Mouse (Mus musculus) MEL (cell line): ENCODE results near the gene Ankar. TPM values are rescaled to one million over a fixed set of nuclear protein-coding genes. Genes with fewer than 3 reads are reported as not detected.

ENCODE experiments used
- DNase-seq: peaks from one replicate; pipeline ENCODE4 v3.0.0; 2011; ENCODE audit warnings: low read depth, low spot score
- H3K27ac ChIP-seq: 2 replicates; pipeline ENCODE4 v1.5.1; 2012; ENCODE audit warnings: low read depth, mild to moderate bottlenecking, control low read depth, low read length, moderate library complexity; ENCODE audit not compliant: control insufficient read depth
- H3K27me3 ChIP-seq, 2 experiments: fragments of 150-350 bp in 1 of 2; sonication (generic) in 1 of 2; 2 replicates each; pipeline ENCODE4 v1.6.1; 2012; ENCODE audit warnings: low read length in 2 of 2, mild to moderate bottlenecking in 2 of 2, improper control_type of control experiment in 1 of 2, moderate library complexity in 1 of 2; ENCODE audit not compliant: insufficient read depth in 2 of 2, control insufficient read depth in 1 of 2
- H3K36me3 ChIP-seq, 2 experiments: 2 replicates each; pipeline ENCODE4 v1.6.1; 2012 to 2014; ENCODE audit warnings: low read length in 2 of 2, improper control_type of control experiment in 1 of 2, inconsistent platforms in 1 of 2, mild to moderate bottlenecking in 1 of 2; ENCODE audit not compliant: insufficient read depth in 2 of 2, control insufficient read depth in 1 of 2
- H3K4me1 ChIP-seq, 2 experiments: fragments of 150-350 bp in 1 of 2; sonication (generic) in 1 of 2; 2 replicates each; pipeline ENCODE4 v1.6.1; 2012; ENCODE audit warnings: low read length in 2 of 2, improper control_type of control experiment in 1 of 2, mild to moderate bottlenecking in 1 of 2; ENCODE audit not compliant: insufficient read depth in 2 of 2, control insufficient read depth in 1 of 2
- H3K4me3 ChIP-seq, 2 experiments: fragments of 150-350 bp in 1 of 2; sonication (generic) in 1 of 2; 2 replicates each; pipeline ENCODE4 v1.5.1; 2012; ENCODE audit warnings: low read depth in 2 of 2, low read length in 2 of 2, mild to moderate bottlenecking in 2 of 2, moderate library complexity in 2 of 2, control low read depth in 1 of 2, improper control_type of control experiment in 1 of 2; ENCODE audit not compliant: control insufficient read depth in 1 of 2, insufficient read depth in 1 of 2
- H3K79me2 ChIP-seq: 2 replicates; pipeline ENCODE4 v1.6.1; 2012; ENCODE audit warnings: mild to moderate bottlenecking, low read length, moderate library complexity; ENCODE audit not compliant: control insufficient read depth, poor library complexity, insufficient read depth
- H3K9ac ChIP-seq: 2 replicates; pipeline ENCODE4 v1.6.1; 2012; ENCODE audit warnings: low read depth, mild to moderate bottlenecking, control low read depth, low read length, moderate library complexity; ENCODE audit not compliant: control insufficient read depth, poor library complexity, severe bottlenecking
- H3K9me3 ChIP-seq: fragments of 150-350 bp; sonication (generic); replicated peaks from 2 replicates; pipeline ENCODE4 v1.6.1; 2012; ENCODE audit warnings: mild to moderate bottlenecking, low read length, improper control_type of control experiment, moderate library complexity; ENCODE audit not compliant: insufficient read depth
- BHLHE40 ChIP-seq: IDR thresholded peaks from 2 replicates; pipeline ENCODE4 v1.6.1; 2012; ENCODE audit warnings: low read depth, mild to moderate bottlenecking, inconsistent platforms, low read length, improper control_type of control experiment, borderline replicate concordance
- CHD2 ChIP-seq: IDR thresholded peaks from 2 replicates; pipeline ENCODE4 v1.6.1; 2011; ENCODE audit warnings: low read length, improper control_type of control experiment
- CTCF ChIP-seq, 3 experiments: IDR thresholded peaks in 2 of 3; conservative IDR thresholded peaks in 1 of 3; 2 replicates each; pipeline ENCODE4 v1.5.1; 2011 to 2012; ENCODE audit warnings: low read length in 3 of 3, low read depth in 2 of 3, mild to moderate bottlenecking in 2 of 3, improper control_type of control experiment in 1 of 3, inconsistent platforms in 1 of 3, mixed read lengths in 1 of 3, moderate library complexity in 1 of 3; ENCODE audit not compliant: control insufficient read depth in 1 of 3, insufficient read depth in 1 of 3, poor library complexity in 1 of 3, severe bottlenecking in 1 of 3
- ELF1 ChIP-seq: IDR thresholded peaks from 2 replicates; pipeline ENCODE4 v1.6.1; 2014; ENCODE audit warnings: low read depth, mild to moderate bottlenecking, inconsistent platforms, low read length, improper control_type of control experiment, moderate library complexity
- EP300 ChIP-seq, 2 experiments: IDR thresholded peaks; 2 replicates each; pipeline ENCODE4 v1.6.1; 2011; ENCODE audit warnings: improper control_type of control experiment in 2 of 2, low read length in 2 of 2, low read depth in 1 of 2, mild to moderate bottlenecking in 1 of 2
- GABPA ChIP-seq: IDR thresholded peaks from 2 replicates; pipeline ENCODE4 v1.6.1; 2012; ENCODE audit warnings: low read depth, mild to moderate bottlenecking, inconsistent platforms, low read length, improper control_type of control experiment, moderate library complexity
- GATA1 ChIP-seq: IDR thresholded peaks from 2 replicates; pipeline ENCODE4 v1.6.1; 2011; ENCODE audit warnings: low read depth, low read length, improper control_type of control experiment
- JUND ChIP-seq: IDR thresholded peaks from 2 replicates; pipeline ENCODE4 v1.6.1; 2011; ENCODE audit warnings: low read depth, mild to moderate bottlenecking, improper control_type of control experiment, low read length
- KAT2A ChIP-seq: conservative IDR thresholded peaks from 2 replicates; pipeline ENCODE4 v1.6.1; 2012; ENCODE audit warnings: low read depth, low read length, improper control_type of control experiment, inconsistent platforms
- MAFK ChIP-seq: IDR thresholded peaks from 2 replicates; pipeline ENCODE4 v1.6.1; 2011; ENCODE audit warnings: low read depth, mild to moderate bottlenecking, low read length, improper control_type of control experiment, borderline replicate concordance
- MAX ChIP-seq: IDR thresholded peaks from 2 replicates; pipeline ENCODE4 v1.6.1; 2011; ENCODE audit warnings: low read length, improper control_type of control experiment
- MAZ ChIP-seq: IDR thresholded peaks from 2 replicates; pipeline ENCODE4 v1.6.1; 2012; ENCODE audit warnings: low read depth, mild to moderate bottlenecking, inconsistent platforms, low read length, improper control_type of control experiment
- MEF2A ChIP-seq: IDR thresholded peaks from 2 replicates; pipeline ENCODE4 v1.6.1; 2014; ENCODE audit warnings: low read depth, mild to moderate bottlenecking, inconsistent platforms, low read length, improper control_type of control experiment; ENCODE audit not compliant: poor library complexity, insufficient replicate concordance, severe bottlenecking; ENCODE audit errors: extremely low read depth
- MYB ChIP-seq: IDR thresholded peaks from 2 replicates; pipeline ENCODE4 v1.6.1; 2011; ENCODE audit warnings: mild to moderate bottlenecking, low read depth, low read length, improper control_type of control experiment
- MYC ChIP-seq: IDR thresholded peaks from 2 replicates; pipeline ENCODE4 v1.6.1; 2011; ENCODE audit warnings: low read depth, mild to moderate bottlenecking, low read length, improper control_type of control experiment, moderate library complexity
- NELFE ChIP-seq: IDR thresholded peaks from 2 replicates; pipeline ENCODE4 v1.6.1; 2011; ENCODE audit warnings: low read depth, low read length, improper control_type of control experiment
- NRF1 ChIP-seq: IDR thresholded peaks from 2 replicates; pipeline ENCODE4 v1.6.1; 2014; ENCODE audit warnings: low read depth, mild to moderate bottlenecking, inconsistent platforms, low read length, improper control_type of control experiment, moderate library complexity; ENCODE audit not compliant: poor library complexity, insufficient read depth, severe bottlenecking
- POLR2A ChIP-seq, 2 experiments: IDR thresholded peaks; 2 replicates each; pipeline ENCODE4 v1.6.1; 2011 to 2012; ENCODE audit warnings: low read length in 2 of 2, mild to moderate bottlenecking in 2 of 2, control low read depth in 1 of 2, improper control_type of control experiment in 1 of 2, low read depth in 1 of 2, moderate library complexity in 1 of 2; ENCODE audit not compliant: control insufficient read depth in 1 of 2, insufficient read depth in 1 of 2, poor library complexity in 1 of 2
- SIN3A ChIP-seq: IDR thresholded peaks from 2 replicates; pipeline ENCODE4 v1.6.1; 2012; ENCODE audit warnings: low read length, improper control_type of control experiment, inconsistent platforms
- SMC3 ChIP-seq: IDR thresholded peaks from 2 replicates; pipeline ENCODE4 v1.6.1; 2011; ENCODE audit warnings: low read depth, low read length, improper control_type of control experiment
- TCF12 ChIP-seq: IDR thresholded peaks from 2 replicates; pipeline ENCODE4 v1.6.1; 2014; ENCODE audit warnings: low read depth, mild to moderate bottlenecking, inconsistent platforms, low read length, improper control_type of control experiment, moderate library complexity
- UBTF ChIP-seq: IDR thresholded peaks from 2 replicates; pipeline ENCODE4 v1.6.1; 2012; ENCODE audit warnings: low read depth, mild to moderate bottlenecking, inconsistent platforms, low read length, improper control_type of control experiment, moderate library complexity, borderline replicate concordance; ENCODE audit not compliant: insufficient read depth
- USF1 ChIP-seq: IDR thresholded peaks from 2 replicates; pipeline ENCODE4 v1.6.1; 2014; ENCODE audit warnings: low read depth, mild to moderate bottlenecking, inconsistent platforms, low read length, improper control_type of control experiment, moderate library complexity
- ZKSCAN1 ChIP-seq: IDR thresholded peaks from 2 replicates; pipeline ENCODE4 v1.6.1; 2012; ENCODE audit warnings: low read depth, mild to moderate bottlenecking, inconsistent platforms, low read length, improper control_type of control experiment, moderate library complexity
- ZMIZ1 ChIP-seq: IDR thresholded peaks from 2 replicates; pipeline ENCODE4 v1.6.1; 2012; ENCODE audit warnings: low read depth, mild to moderate bottlenecking, inconsistent platforms, low read length, improper control_type of control experiment, moderate library complexity
- ZNF384 ChIP-seq: IDR thresholded peaks from 2 replicates; pipeline ENCODE4 v1.6.1; 2012; ENCODE audit warnings: low read depth, mild to moderate bottlenecking, inconsistent platforms, low read length, improper control_type of control experiment
- polyA plus RNA-seq, 2 experiments: library from polyadenylated mRNA; stranded (reverse) in 1 of 2; unstranded in 1 of 2; fragments of >175 nt in 1 of 2; fragments of >200 nt in 1 of 2; gene quantifications; 2 replicates each; pipeline versions ENCODE4 v1.2.1 to v1.2.4; 2012; ENCODE audit warnings: low replicate concordance in 2 of 2, low read depth in 1 of 2; ENCODE audit not compliant: insufficient read length in 2 of 2, insufficient read depth in 1 of 2, missing spikeins in 1 of 2
- total RNA-seq: library from RNA; depleted of rRNA; stranded (reverse); fragments of 300-350 nt; gene quantifications from 2 replicates; pipeline ENCODE4 v1.2.3, GENCODE M21; 2012

Gene Ankar
- total and polyA plus RNA-seq, 3 experiments, result not detected

DNA sequence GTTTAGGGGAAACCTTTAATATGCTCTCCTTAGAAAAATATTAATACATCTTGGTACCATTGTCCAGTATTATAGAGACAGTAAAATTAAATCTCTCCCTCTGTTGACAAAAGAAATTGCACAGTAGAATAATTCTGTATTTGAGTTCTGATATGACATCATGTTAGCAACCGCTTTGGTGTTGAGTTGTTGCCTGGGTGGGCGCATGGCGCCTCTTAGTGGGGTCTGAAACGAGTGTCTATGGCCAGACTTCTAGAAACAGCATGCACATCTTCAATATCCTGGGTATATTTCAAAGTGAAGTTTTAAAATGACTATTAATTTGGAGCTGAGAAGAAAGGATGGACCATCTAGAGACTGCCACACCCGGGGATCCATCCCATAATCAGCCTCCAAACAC lies 97.6 kb downstream of the Ankar start:
- no peaks in the 10 kb centered on the region for H3K27me3 ChIP-seq
- H3K79me2 ChIP-seq, result no peaks in the 10 kb centered on the region
- TF ChIP-seq TCF12 (no peak), ZMIZ1 (no peak), MEF2A (no peak), BHLHE40 (no peak), MYB (no peak), GABPA (no peak), UBTF (no peak), SMC3 (no peak), CTCF (IDR thresholded peaks at IDR 0.05 in 2 of 3, conservative IDR thresholded peaks at IDR 0.05 in 1 of 3; ENCODE audit: control insufficient read depth in 1 of 3, insufficient read depth in 1 of 3, low read depth in 2 of 3, low read length in 3 of 3, poor library complexity in 1 of 3, severe bottlenecking in 1 of 3) (no peak)
- TF ChIP-seq, all 39 proteins: peak for 0
- no peaks in the 10 kb centered on the region for H3K9me3 ChIP-seq
- H3K4me1 ChIP-seq, result no peaks in the 10 kb centered on the region
- H3K9ac ChIP-seq, result no peak overlapping the region
- no peak for DNase-seq
- H3K27ac ChIP-seq, result no peak overlapping the region
- H3K4me3 ChIP-seq, result no peak overlapping the region
- no peaks in the 10 kb centered on the region; a peak in 1 of 4 replicates for H3K36me3 ChIP-seq

GRCm38 (mm10) chr1:72602186-72602585 lies 98.2 kb downstream of the Ankar start:
- Histone ChIP-seq H3K4me1 (no peaks in the 10 kb centered on the region), H3K9me3 (no peaks in the 10 kb centered on the region), H3K27ac (no peak overlapping the region), H3K9ac (no peak overlapping the region), H3K4me3 (no peak overlapping the region), H3K36me3 (no peaks in the 10 kb centered on the region; a peak in 1 of 4 replicates), H3K79me2 (no peaks in the 10 kb centered on the region)
- DNase-seq, result no peak
- TF ChIP-seq BHLHE40 (no peak), GATA1 (no peak), NRF1 (no peak), MAZ (no peak), EP300 (IDR thresholded peaks at IDR 0.05; ENCODE audit: low read depth in 1 of 2, low read length in 2 of 2) (no peak), NELFE (no peak), MYC (no peak), JUND (no peak), ZKSCAN1 (no peak), POLR2A (IDR thresholded peaks at IDR 0.05; ENCODE audit: control insufficient read depth in 1 of 2, insufficient read depth in 1 of 2, low read depth in 1 of 2, low read length in 2 of 2, poor library complexity in 1 of 2) (no peak), MAX (no peak), ZNF384 (no peak), USF1 (no peak), KAT2A (no peak), ELF1 (no peak), SIN3A (no peak), MAFK (no peak), CHD2 (no peak)
- TF ChIP-seq, all 39 proteins: peak for 0
- H3K27me3 ChIP-seq, result no peaks in the 10 kb centered on the region
